Mouse (Mus musculus): ENCODE measurements around the gene Tnfrsf25.

- TF ChIP-seq CTCF (IDR thresholded peaks at IDR 0.05; ENCODE audit: low read depth, low read length), result no peak
- no peak for TF ChIP-seq POLR2AphosphoS5 (IDR thresholded peaks at IDR 0.05; ENCODE audit: insufficient replicate concordance, low read depth, low read length)
- TF ChIP-seq GATA2 (IDR thresholded peaks at IDR 0.05; ENCODE audit: borderline replicate concordance, low read depth, low read length), result no peak
- TF ChIP-seq GATA1 (IDR thresholded peaks at IDR 0.05; ENCODE audit: borderline replicate concordance, low read length), result no peak
- TF ChIP-seq TAL1 (conservative IDR thresholded peaks at IDR 0.05; ENCODE audit: low read depth, low read length), result no peak
These were observed 13.7 kb downstream of the Tnfrsf25 start for GRCm38 (mm10) chr4:152129395-152129930.
